Mouse (Mus musculus) thymus, postnatal 14 days (tissue): ENCODE results near the gene Sh2d4b.
A peak's percentile ranks its signal among the peaks of the same experiment; 100 is the strongest.

Source experiments
- DNase-seq: peaks from one replicate; pipeline ENCODE4 v3.0.0; 2021

The Sh2d4b gene

DNA sequence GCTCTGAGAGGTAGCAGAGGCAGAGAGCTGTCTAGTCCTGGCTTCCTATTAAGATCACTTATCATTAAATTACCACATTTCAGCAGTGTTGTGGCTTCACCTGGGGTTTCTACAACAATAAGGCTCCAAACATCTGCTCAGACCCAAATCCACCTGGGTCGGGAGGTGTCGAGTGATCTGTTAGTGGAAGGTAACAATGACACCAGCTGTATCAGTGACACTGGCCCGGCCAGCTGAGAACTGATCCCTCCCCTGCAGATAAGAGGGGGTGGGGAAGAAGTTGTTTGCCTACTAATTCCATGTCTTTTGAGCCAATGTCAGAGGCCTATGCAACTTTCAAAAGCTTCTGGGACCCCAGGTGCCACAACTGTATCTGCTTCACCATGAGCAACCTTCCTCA is at the start of gene Sh2d4b:
Sh2d4b (minus strand) TSS at position 71 of the 400 bp plus-strand sequence.
- no peak for DNase-seq

- DNase-seq = no peak
These were observed 49.4 kb upstream of the Sh2d4b start for GRCm38 (mm10) chr14:40942429-40942828.

DNA sequence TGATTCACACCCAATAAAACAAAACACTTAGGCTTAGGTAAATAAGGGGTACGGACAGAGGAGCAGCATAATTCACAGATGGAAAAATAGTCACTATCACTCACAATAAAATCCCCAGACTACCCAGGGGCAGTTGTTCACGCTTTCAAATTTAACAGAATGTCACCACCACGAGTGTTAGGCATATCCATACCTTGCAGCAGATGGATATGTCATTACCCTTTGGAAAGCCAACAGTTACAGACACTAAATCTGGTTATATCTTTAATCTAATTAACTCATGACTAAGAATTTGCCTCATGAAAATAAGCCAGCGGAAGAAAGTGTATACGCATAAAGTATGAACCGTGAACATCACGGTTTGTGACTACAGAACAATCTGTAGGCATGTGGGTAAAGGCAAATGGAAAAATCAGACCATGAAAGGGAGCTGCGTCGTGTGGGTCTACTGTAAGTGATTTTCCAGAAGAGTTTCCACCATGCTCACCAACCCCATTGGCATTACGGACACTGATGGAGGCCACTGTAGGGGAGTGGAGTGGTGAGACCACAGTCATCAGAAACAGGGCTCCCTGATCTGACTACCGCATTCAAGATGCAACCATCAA is 45.4 kb upstream of the Sh2d4b start:
- DNase-seq = no peak

DNA sequence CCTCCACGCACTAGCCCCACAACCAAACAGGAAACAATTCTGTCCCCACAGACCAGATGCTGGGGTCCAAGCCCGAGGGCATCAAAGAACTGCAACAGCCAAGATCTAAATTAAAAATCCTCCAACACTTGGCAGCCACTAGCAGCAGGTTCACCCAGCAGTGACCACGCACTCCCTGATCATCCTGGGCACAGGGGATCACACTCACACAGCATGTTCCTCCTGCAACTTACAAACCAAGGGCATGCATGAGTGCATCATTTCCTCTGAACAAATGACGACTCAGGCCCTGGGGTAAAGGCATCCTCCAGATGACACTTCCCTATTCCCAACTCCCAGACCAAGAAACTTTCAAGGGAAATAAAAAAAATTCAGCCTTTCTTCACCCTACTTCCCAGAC is 44.0 kb upstream of the Sh2d4b start:
- no peak for DNase-seq

DNA sequence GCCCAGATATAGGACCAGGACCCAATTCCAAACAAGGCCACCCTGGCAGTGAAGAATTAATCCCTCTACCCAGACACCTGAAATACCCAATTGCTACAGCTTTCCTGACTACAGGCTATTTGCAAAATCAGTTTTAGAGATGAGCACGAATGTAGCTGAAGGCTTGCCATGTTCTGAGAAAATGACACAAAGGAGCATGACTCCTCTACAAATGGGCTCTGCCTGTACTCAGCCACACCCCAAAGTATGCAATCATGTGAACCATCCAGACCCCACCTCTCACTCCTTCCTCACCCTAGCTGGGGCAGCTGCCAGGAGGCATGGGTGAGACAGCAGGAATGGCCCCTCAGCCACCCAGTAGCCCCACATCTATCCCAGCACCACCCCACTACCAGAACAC is 42.4 kb upstream of the Sh2d4b start:
- no peak for DNase-seq

GRCm38 (mm10) chr14:40935054-40935453 is 42.0 kb upstream of the Sh2d4b start:
- no peak for DNase-seq

GRCm38 (mm10) chr14:40933328-40933727 is 40.3 kb upstream of the Sh2d4b start:
- DNase-seq = no peak

- no peak for DNase-seq
These were observed 39.2 kb upstream of the Sh2d4b start for GRCm38 (mm10) chr14:40932225-40932624.

- no peak for DNase-seq
These were observed 38.2 kb upstream of the Sh2d4b start for GRCm38 (mm10) chr14:40931115-40931829.

DNA sequence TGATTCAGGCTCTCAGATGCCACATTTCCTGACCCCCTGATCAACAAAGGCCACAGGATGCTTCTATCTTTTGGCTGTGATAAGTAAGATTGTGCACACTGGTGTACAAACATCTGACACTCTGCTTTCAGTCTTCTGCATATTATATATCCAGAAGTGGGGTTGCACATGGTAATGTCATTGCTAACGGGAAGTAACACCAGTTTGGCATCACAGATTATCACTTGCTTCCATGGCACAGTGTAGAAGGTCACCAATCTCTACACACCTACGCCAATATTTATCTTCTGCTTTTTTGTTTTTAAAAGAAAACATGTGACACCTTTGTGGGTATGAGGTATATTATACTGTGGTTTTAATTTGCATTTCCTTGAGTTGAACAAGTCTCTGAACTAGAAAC is 36.9 kb upstream of the Sh2d4b start:
- no peak for DNase-seq

GRCm38 (mm10) chr14:40928897-40929296 is 35.8 kb upstream of the Sh2d4b start:
- no peak for DNase-seq

DNA sequence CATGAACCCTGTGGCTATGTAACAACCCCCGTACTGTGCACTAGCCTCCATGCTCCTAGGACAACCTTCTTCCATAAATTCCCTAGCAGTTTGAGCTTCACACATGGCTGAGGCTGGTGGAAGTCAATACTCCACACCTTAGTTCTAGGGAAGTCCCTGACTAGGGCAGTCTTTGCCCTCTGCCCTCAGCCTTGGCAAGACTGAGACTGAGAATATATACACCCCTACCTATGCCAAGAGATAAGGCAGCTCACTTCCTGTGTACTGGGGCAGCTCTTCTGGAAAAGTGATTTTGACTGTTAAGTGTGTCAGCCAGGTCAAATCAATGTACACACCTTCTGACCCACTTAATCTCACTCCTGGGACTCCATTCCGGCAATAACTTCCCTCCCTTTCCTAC is 34.0 kb upstream of the Sh2d4b start:
- peak; percentile 44 for DNase-seq

DNA sequence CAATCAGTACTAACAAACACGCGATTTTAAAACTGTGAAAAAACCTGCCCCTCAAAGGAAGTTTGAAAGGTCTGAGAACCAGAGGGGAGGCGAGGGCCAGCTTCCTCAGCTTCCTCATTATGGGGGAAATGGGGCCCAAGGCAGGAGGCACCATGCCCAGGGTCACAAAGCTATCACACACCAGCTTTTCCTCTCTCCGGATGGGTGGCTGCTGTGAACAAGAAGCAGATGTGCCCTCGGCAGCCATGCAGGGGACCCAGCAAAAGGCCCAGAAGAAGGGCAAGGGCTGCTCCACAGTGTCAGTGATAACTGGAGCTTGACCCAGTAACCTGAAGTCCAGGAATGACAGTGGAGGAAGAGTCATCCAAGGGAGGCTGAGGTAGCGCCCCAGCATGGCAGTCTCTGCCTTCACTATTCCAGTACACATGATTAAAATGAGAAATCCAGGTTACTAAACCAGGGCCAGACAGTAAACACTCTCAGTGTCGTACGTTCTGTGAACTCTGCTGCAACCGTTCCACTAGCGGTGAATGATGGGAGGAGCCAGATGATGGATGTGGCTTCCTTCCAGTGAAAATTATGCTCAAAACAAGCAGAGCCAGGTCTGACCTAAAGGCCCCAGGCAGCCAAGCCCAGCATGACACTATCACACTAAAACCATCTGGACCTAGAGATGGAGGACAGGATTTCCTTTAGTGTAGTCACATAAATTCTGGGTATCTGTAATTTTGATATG is 31.5 kb upstream of the Sh2d4b start:
- DNase-seq = peak; percentile 38

GRCm38 (mm10) chr14:40921241-40921640 is 28.2 kb upstream of the Sh2d4b start:
- DNase-seq = no peak

DNA sequence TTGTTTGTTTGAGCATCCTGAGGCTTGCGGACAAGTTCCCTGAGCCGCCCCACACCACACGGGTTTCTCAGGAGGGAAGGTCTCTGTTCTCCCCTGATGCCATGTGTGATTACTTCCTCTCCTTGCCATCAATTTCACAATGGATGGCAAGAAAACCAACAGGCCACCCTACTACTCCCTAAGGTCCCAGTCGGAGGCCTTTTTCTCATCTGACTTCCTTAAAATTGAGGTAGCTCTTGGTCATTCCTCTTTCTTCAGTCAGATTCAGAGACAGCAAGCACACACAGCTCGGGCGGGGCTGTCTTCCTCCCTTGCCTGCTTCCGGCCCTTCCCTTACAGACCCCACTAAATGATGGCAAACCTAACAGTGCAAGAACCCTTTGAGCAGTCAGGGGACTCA is 26.5 kb upstream of the Sh2d4b start:
- no peak for DNase-seq

DNA sequence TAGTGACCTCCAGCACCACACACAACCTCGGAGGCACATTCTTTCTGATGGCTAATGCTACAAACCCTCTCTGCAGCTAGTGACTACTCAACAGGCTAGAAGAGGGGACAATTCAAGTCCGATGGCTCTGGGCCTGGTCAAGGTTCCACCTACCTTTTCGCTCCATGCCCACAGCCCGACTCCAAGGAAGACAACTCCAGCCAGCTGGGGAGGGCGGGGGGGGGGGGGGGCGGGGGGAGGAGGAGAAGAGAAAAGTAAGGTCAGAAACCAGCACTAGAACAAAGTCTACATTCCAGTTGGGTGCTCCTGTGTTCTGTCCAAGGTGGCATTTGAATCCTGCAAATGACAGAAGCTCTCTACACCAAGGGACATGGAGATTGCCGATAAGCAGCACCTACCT is 25.4 kb upstream of the Sh2d4b start:
- DNase-seq = no peak

GRCm38 (mm10) chr14:40917632-40918031 is 24.6 kb upstream of the Sh2d4b start:
- DNase-seq = peak; percentile 90

DNA sequence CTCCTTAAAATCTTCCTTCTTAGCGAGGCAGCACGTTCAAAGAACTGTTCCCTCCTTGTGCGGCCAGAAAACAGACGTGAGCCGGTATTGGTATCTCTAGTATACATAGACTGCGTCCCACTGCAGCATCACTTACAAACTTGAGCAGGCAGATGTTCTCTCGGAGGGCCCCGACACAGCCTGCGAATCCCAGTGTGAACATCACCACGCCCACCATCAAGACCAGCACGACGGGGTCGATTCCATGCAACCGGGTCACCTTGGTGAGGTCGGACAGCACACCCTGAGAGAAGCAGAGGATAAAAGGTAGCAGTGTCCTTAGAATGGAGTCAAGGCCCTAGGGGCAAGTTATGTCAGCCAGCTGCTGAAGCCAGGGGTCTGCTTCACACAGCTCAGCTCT is 23.6 kb upstream of the Sh2d4b start:
- DNase-seq = no peak

DNA sequence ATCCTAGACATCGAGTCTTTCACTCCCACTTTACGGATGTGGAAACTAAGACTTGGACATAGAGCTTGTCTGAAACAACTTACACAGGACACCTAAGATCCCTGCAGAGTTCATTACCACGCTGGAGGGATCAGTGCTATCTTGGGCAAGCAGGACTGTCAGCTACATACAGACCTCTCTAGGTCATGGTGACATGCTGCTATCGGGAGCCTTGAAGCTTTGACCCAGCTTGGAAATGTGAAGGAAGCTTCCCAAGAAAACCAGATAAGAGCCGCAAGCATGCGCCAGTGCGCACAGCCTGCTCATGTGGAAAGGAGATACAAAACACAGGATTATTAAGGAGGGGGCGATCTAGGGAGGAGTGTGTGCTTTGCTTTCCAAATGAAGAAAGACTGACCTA is 22.8 kb upstream of the Sh2d4b start:
- no peak for DNase-seq

DNA sequence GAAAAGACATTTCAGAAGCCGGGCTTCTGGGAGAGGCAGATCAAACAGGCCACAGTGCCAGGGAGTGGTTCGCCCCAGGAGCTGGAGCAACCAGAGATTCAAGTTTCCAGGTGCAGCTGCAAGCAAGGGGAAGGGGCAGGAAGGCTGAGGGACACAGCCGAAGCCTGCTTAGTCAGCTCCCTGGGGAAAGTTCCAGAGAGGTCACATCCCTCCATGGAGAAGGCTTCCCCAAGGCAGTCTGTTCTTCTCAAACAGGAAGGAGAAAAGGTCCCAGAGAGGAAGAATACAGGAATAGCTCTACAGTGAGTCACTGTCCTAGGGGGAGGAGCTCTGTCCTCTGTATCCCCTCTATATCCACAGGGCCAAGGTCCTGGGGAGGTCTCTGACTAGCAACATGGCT is 21.6 kb upstream of the Sh2d4b start:
- no peak for DNase-seq

GRCm38 (mm10) chr14:40913709-40914108 is 20.6 kb upstream of the Sh2d4b start:
- DNase-seq = no peak

- DNase-seq = no peak
These were observed 18.5 kb upstream of the Sh2d4b start for GRCm38 (mm10) chr14:40911529-40911928.

DNA sequence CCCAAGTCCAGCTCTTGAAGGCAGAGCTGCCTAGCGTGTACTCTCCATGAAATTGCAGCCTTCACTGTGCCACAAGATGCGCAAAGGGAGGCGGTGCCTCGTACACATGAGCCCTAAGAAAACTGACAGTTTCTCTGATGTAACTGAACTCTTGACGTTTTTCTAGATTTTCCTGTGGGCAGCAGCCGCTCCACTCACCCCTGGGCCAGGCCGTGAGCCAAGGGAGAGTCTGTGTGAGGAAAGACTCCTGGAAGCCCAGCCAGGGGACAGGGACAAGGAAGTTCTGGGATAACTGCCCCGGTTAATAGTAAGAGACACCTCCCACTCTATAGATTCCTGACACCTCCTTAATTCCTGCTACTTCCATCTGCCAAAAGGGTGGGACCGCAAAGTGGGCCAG is 15.7 kb upstream of the Sh2d4b start:
- DNase-seq = no peak

DNA sequence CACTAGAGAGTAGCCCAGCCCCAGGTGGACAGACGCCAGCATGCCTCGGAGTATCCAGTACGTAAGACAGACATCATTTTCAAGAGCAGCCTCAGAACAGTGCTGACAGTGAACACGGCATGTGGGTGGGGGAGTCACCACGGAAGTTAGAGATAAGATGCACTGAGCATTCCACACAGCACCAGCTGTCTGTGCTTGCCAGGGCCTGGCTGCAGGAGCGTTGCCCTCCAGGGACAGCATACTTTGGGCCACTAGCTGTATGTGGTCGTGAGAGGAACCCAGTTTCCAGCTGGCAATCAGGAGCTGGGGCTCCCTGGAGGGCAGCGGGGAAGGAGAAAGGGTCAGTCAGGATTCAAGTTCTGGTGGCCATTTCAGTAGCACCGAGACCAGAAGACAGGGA is 13.7 kb upstream of the Sh2d4b start:
- DNase-seq = no peak
